Mouse (Mus musculus) Muller cell, postnatal 12 days (primary cell): ENCODE results near the gene Abracl.
A peak's percentile ranks its signal among the peaks of the same experiment; 100 is the strongest.

Experiments
- DNase-seq: peaks from one replicate; pipeline ENCODE4 v3.0.0-alpha.2; 2015; ENCODE audit errors: inconsistent ontology term

The Abracl gene

DNA sequence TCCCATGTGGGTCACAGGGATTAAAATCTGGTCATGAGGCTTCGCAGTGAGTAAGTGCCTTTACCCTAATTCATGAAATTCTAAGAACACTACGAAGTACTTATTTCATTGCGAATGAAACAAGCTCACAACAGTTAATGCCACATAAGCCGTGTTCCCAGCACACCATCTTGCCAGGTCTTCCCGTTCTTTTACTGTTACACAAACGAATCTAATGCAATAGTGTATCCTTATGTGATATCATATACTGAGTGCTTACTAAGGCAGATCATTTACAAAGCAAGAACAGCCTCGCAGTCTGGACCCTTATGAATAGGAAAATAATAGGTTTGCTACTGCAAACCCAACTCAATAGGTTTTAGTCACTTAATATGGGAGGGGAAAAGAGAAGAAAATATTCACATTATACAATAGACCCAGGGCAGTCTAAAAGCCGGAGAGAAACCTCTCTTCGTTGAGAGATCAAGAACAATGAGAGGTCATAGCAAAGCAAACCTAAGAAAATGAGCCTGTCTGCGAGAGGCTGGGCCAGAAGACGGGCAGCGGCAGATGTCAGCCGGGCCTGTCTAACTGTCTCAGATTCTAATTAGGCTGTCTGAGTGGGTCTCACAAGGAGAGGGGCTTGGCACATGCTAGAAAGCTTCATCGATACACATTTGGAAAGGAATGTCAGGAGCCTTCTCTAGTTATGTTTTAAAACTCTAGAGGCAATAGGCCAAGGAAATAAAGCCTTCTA, 1.3 kb downstream of the Abracl start:
- DNase-seq, result peak; percentile 2

GRCm38 (mm10) chr10:18020846-18021245, 2.2 kb downstream of the Abracl start:
- DNase-seq, result no peak

DNA sequence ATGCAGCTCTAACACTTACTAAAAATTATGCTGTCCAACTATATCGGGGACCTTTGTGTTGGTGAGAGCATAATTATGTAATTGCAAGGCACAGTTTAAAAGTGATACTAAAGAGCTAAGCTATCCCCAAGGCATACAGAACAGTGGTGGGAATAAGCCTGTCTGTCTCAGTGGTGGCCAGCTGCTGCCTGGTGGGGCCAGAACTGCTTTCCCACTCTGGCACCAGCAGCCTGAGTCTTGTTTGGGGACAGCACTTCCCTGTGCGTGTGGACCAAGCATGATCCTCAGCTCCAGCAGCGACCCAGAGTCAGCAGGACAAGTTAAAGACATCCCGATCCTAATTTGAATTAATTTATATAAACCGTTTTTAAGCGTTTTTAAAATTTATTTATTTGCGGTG, 2.6 kb downstream of the Abracl start:
- DNase-seq, result no peak

- DNase-seq, result no peak
These were observed 11.3 kb downstream of the Abracl start for GRCm38 (mm10) chr10:18011761-18012160.

- no peak for DNase-seq
These were observed 13.3 kb downstream of the Abracl start for GRCm38 (mm10) chr10:18009744-18010143.

- DNase-seq, result no peak
These were observed 15.0 kb downstream of the Abracl start for GRCm38 (mm10) chr10:18008118-18008517.

DNA sequence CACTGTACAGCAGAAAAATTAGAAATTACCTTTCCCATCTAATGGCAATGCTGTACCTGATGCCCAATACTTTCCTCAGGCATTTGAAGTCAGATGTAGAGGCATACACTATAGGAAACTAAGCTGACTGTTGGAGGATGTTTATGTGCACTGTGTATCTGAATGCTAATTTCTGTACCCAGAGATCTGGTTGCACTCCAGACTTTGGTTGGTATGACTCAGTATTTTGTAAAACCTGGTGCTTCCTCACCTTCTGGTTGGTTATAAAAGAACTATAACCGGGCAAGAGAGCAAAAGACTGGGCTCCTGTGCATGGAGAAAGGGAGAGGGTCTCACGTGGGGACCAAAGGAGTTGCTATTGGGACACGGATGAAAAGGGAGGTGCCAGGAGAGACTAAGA, 15.8 kb downstream of the Abracl start:
- DNase-seq, result no peak

DNA sequence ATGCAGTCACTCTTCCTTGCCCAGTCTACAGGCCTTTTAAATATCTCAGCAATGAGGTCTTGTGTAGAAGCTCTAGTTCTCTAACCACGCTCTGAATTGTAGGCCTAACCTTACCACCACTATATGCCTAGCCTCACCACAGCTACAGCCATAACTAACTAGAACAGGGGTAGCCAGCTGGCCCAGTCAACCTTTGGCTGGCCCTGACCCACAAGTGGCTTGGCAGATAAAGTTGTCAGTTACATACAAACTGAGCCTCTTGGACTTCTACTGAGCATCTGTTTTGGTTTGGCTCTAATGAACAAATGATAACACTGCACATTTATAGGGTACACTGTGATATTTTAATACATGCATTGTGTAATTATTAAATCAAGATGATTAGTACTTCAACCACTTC, 16.3 kb downstream of the Abracl start:
- DNase-seq, result peak; percentile 6

DNA sequence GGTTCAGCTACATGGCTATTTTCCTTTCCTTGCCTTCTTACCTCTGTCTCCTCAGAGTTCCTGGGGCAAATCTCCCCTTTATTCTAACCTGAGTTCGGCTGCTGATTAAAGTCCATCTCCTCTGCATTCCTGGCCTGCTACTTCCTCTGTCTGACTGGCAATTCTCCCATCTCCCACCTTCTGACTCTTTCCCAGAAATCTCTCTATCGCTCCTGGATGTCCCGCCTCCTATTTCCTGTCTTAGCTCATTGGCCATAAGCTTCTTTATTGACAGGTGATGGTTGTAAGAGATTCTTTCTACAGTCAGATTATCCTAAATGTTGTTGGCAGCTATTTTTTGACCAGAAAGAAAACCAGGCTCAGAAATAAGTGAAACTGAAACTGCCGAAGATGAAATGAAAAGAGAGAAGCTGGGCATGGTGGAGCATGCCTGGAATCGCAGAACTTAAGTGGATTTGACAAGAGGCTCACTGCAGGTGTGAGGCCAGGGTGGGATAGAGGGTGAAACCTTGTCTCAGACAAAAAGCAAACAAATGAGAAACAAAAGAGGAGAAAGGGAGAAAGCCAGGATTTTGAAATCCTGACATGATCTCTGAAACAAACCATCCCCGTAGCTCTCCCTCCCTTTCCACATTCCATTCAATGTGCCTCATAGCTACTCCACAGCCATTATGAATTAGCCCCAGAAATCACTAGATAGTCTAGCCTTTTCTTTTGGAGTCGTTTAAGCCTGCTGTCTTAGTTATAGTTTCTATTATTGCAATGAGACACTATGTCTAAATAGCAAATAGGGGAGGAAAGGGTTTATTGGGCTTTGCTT, 17.7 kb downstream of the Abracl start:
- DNase-seq, result peak; percentile 45

DNA sequence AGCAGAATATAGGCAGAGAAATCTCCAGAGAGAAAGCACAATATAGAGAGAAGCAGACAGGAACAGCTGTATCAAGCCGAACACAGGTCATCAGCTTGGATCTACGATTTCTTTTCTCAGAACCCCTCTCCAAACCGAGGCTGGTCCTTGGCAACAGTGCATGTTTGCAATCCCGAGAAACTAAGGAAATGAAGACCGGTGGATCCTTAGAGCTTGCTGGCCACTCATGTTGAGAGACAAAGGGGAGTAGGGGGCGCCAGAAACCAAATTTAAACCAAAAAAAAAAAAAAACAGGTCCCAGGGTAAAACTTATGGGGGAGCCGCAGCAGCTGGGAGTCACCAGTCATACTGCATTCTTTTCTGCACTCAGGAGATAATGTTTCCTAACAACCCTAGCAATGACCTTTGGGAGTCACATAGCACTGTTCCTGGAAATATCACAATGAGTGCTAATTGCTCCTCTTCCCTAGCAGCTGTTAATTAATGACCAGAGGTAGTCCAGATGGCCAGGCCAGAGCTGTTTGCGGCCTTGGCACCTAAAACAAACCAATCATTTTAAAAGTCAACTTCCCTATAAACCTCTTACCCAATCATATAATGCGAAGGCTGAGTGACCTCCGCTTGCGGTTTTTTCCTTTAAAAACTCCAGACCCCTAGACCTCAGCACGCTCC, 19.0 kb downstream of the Abracl start:
- DNase-seq, result no peak

DNA sequence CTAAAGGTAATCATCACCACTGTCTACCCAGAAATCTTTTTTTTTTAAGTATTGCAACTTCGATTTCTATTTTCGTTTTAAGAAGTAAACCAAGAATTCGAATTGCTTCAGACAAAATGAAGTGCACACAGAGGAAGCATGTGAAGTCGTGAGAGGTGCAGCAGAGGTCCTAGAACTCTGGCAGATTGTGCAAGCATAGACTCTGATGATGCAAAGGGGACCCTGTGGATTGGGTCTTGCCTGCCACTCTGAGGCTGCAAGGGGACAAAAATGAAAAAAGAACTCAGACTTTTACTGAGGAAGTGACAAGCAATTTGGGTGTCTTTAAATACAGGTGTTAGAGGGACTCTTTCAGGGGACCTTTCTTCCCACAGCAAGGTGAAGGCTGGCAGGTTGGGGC, 32.5 kb downstream of the Abracl start:
- DNase-seq, result no peak

DNA sequence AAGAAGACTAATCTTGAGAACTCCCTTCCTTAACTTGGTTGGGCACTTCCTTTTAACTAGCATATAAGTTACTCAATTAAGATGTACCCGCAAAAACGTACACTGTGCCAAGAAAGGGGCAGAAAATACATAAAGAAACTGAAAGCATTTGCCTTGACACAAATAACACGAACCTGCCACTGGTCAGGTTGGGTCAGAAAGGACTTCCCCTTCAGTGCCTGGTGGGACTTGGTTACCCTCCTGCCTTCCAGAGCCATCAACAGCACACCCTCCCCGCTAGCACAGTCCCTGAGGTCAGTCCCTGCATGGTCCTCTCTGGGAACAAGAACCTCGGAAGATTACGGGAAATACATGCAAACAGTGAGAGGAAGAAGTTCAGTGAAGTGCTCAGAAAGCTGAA, 34.0 kb downstream of the Abracl start:
- no peak for DNase-seq

GRCm38 (mm10) chr10:17987823-17988423, 35.2 kb downstream of the Abracl start:
- no peak for DNase-seq

DNA sequence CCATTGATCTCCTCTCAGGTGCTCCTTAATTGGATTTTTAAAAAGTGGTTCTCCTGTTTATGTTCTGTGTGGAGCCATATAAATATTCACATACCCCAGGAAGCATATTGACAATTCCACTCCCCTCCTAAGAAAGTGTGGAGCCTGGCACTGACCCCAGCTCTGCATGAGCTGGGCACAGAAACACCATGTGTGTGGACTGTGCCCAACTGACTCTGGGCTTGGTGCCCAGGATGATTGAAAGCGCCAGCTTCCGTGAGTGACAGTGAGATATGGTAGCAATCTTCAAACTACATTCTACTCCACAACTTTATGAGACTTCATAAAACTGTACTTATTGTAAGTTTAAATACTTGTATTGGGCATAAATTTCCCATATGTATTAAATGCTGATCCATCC, 39.8 kb downstream of the Abracl start:
- DNase-seq, result peak; percentile 22

GRCm38 (mm10) chr10:17966090-17966489, 57.0 kb downstream of the Abracl start:
- no peak for DNase-seq
